In the genomic region with DNA sequence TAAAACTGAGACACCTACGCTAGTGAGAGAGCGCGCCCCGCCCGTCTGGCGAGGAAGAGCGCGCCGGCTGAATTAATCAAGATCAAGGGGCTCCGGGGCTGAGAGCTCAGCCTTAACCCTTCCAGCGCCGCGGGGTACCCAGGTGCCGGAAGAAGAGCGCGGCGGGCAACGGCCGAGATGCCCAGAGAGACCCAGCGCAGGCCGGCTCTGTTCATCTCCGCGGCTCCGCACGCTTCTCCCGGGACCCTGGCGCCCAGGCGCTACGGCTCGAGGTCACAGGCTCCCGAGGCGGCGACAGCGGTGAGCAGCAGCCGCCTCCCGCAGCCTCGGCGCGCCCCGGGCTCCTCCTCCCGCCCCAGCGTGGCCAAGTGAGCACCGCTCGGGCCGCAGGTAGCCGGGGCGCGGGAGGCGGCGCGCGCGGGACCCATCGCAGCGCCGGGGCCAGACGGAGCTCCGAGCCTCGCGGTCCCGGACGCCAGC, we compare ENCODE assay signal across 8 mouse cellular contexts. TPM values are rescaled to one million over a fixed set of nuclear protein-coding genes. Genes with fewer than 3 reads are reported as not detected.
DNase-seq lines count a peak whose midpoint lies in the region; ATAC-seq and TF ChIP-seq lines count a peak whose summit lies in the region.

A gene (plus strand): TSS at position 376 of the 480 bp plus-strand sequence.

- H3K36me3 ChIP-seq in limb, embryonic 13.5 days = no peaks in the 10 kb centered on the region
- H3K36me3 ChIP-seq in midbrain, postnatal 0 days (ENCODE audit: insufficient read depth, low read length) = no peaks in the 10 kb centered on the region
- no peaks in the 10 kb centered on the region for H3K36me3 ChIP-seq in stomach, postnatal 0 days (ENCODE audit: control insufficient read depth, insufficient read depth, low read length)

- no peak within 1 kb of the TSS for H3K27ac ChIP-seq in brown adipose tissue, adult 24 weeks (replicated peaks; ENCODE audit: low read depth, low read length)
- H3K27ac ChIP-seq in limb, embryonic 13.5 days = no peak within 1 kb of the TSS
- peak within 1 kb of the TSS; percentile 47; the same call in 1 of the 2 replicates for H3K27ac ChIP-seq in midbrain, postnatal 0 days (ENCODE audit: low read depth, low read length)
- no peak within 1 kb of the TSS for H3K27ac ChIP-seq in stomach, postnatal 0 days (replicated peaks)

- H3K9me3 ChIP-seq in limb, embryonic 13.5 days = no peaks in the 10 kb centered on the region
- H3K9me3 ChIP-seq in midbrain, postnatal 0 days (ENCODE audit: low read length) = no peaks in the 10 kb centered on the region
- H3K9me3 ChIP-seq in stomach, postnatal 0 days (ENCODE audit: control insufficient read depth, low read length) = no peaks in the 10 kb centered on the region

- TF ChIP-seq CTCF in midbrain, postnatal 0 days (IDR thresholded peaks at IDR 0.05) = no peak
- no peak for TF ChIP-seq CTCF in stomach, postnatal 0 days (IDR thresholded peaks at IDR 0.05; ENCODE audit: low read depth)

- peak; percentile 83 for DNase-seq in heart, adult 11 months
- DNase-seq in heart, postnatal 36 days = no peak
- DNase-seq in frontal cortex, postnatal 25 days (ENCODE audit: low spot score in 2 of 2) = peak; percentile 27 to 42
- peak; percentile 19 for DNase-seq in kidney, adult 9 months
- DNase-seq in midbrain, postnatal 0 days (ENCODE audit: low spot score) = peak; percentile 66
- DNase-seq in stomach, postnatal 0 days (ENCODE audit: low spot score) = peak; percentile 43

- H3K4me3 ChIP-seq in brown adipose tissue, adult 24 weeks (ENCODE audit: insufficient read depth, low read depth, low read length) = peak within 1 kb of the TSS; percentile 53
- H3K4me3 ChIP-seq in limb, embryonic 13.5 days = peak within 1 kb of the TSS; percentile 64
- peak within 1 kb of the TSS; percentile 61 for H3K4me3 ChIP-seq in midbrain, postnatal 0 days (ENCODE audit: low read depth, low read length)
- peak within 1 kb of the TSS; percentile 56 for H3K4me3 ChIP-seq in stomach, postnatal 0 days (ENCODE audit: low read depth, low read length)

- H3K4me2 ChIP-seq in limb, embryonic 13.5 days (replicated peaks) = peak within 1 kb of the TSS; percentile 100
- H3K4me2 ChIP-seq in midbrain, postnatal 0 days (ENCODE audit: low read depth, low read length, poor library complexity, severe bottlenecking) = peak within 1 kb of the TSS; percentile 94
- peak within 1 kb of the TSS; percentile 99 for H3K4me2 ChIP-seq in stomach, postnatal 0 days (replicated peaks; ENCODE audit: low read depth)

- under 1% methylated on average over 48 of the region's 62 CpGs for whole genome bisulfite sequencing in limb, embryonic 13.5 days
- WGBS in midbrain, postnatal 0 days = 1% methylated on average over 47 of the region's 62 CpGs
- under 1% methylated on average over 51 of the region's 62 CpGs for WGBS in stomach, postnatal 0 days

- peak within 1 kb of the TSS; percentile 65 for H3K9ac ChIP-seq in limb, embryonic 13.5 days
- peak within 1 kb of the TSS; percentile 74 for H3K9ac ChIP-seq in midbrain, postnatal 0 days (replicated peaks; ENCODE audit: low read length, poor library complexity, severe bottlenecking)
- H3K9ac ChIP-seq in stomach, postnatal 0 days (ENCODE audit: low read length) = peak within 1 kb of the TSS; percentile 27

- no peak for TF ChIP-seq EP300 in stomach, postnatal 0 days (optimal IDR thresholded peaks at IDR 0.05)

- intact Hi-C loops in heart, postnatal 36 days (cut with DNase I) = no loop called here

- ATAC-seq in limb, embryonic 13.5 days (ENCODE audit: low FRiP score, low read depth) = peak; percentile 70
- peak; percentile 68 for ATAC-seq in midbrain, postnatal 0 days (ENCODE audit: low FRiP score)
- ATAC-seq in stomach, postnatal 0 days (ENCODE audit: low FRiP score, low TSS enrichment) = peak; percentile 66; the same call in 1 of the 2 replicates

- peaks cover 63% of the 10 kb centered on the region for H3K27me3 ChIP-seq in limb, embryonic 13.5 days
- H3K27me3 ChIP-seq in midbrain, postnatal 0 days (ENCODE audit: insufficient read depth, low read length) = no peaks in the 10 kb centered on the region
- H3K27me3 ChIP-seq in stomach, postnatal 0 days (ENCODE audit: control insufficient read depth, insufficient read depth, low read length) = peaks cover 7% of the 10 kb centered on the region; the same call in 1 of the 2 replicates

- no peaks in the 10 kb centered on the region for H3K4me1 ChIP-seq in brown adipose tissue, adult 24 weeks (ENCODE audit: control insufficient read depth, insufficient read depth, insufficient read length, low read length)
- H3K4me1 ChIP-seq in limb, embryonic 13.5 days = peaks cover 17% of the 10 kb centered on the region
- H3K4me1 ChIP-seq in midbrain, postnatal 0 days (ENCODE audit: insufficient read depth, low read length) = 0 out of 2 replicates have a peak, but pooled peaks cover 3% of the 10 kb centered on the region
- no peaks in the 10 kb centered on the region for H3K4me1 ChIP-seq in stomach, postnatal 0 days (replicated peaks; ENCODE audit: control insufficient read depth, insufficient read depth)

RNA-seq across cellular contexts. Expression of the gene that starts here (rescaled TPM):
- 1 to 10 TPM in 1 of 2 experiments, under 1 TPM in 1; 0.65 to 1.2 TPM for total RNA-seq in heart, postnatal 36 days (2021)
- polyA plus RNA-seq in brown adipose tissue, adult 24 weeks (2012; ENCODE audit: insufficient read depth, insufficient read length, missing spikeins) = not detected in 2 replicates
- polyA plus RNA-seq in limb, embryonic 13.5 days (2015; fragmentation: Nextera tagmentation; extraction: Ambion mirVana) = 0.60 and 0.63 TPM in 2 replicates
- total RNA-seq in midbrain, postnatal 0 days (2014; rRNA removed) = 19.7 and 24.3 TPM in 2 replicates
- polyA plus RNA-seq in midbrain, postnatal 0 days (2015; fragmentation: Nextera tagmentation; extraction: Ambion mirVana) = 3.1 and 3.4 TPM in 2 replicates
- polyA plus RNA-seq in stomach, postnatal 0 days (2015; fragmentation: Nextera tagmentation; extraction: Ambion mirVana) = 0.17 and 0.30 TPM in 2 replicates

Comparison
In these comparisons a context has a peak if more than half of its experiments do, and no peak if none do; other contexts are left out.
1. DNase-seq: peak in heart, adult 11 months (single experiment), frontal cortex, postnatal 25 days (2 of 2), kidney, adult 9 months (single experiment) and midbrain, postnatal 0 days (single experiment); none in heart, postnatal 36 days (0 of 2).
2. Peak in ATAC-seq, H3K4me3 ChIP-seq, H3K9ac ChIP-seq and H3K4me2 ChIP-seq in limb, embryonic 13.5 days; RNA of the gene not detected or under 1 TPM.
3. Peak in DNase-seq, ATAC-seq, H3K4me3 ChIP-seq, H3K9ac ChIP-seq and H3K4me2 ChIP-seq in stomach, postnatal 0 days; RNA of the gene not detected or under 1 TPM.
4. Peak in every context shown above with its lines, with median percentiles within 50 percentile points of each other: H3K4me3 ChIP-seq, ATAC-seq, H3K4me2 ChIP-seq and H3K9ac ChIP-seq.